Mouse (Mus musculus) CD4-positive, CD25-positive, alpha-beta regulatory T cell, adult 2 months (primary cell): ENCODE measurements at regions not wholly inside any gene's neighbourhood (a gene's known extent, or its start where the extent isn't known, plus 50 kb on each side); places are given as distances from the start of the nearest gene placed in this dataset.

Experiments used
- DNase-seq: peaks from one replicate; pipeline ENCODE4 v3.0.0-alpha.2; 2012; ENCODE audit warnings: low read depth, low spot score

- DNase-seq, result no peak
Measured at GRCm38 (mm10) chr16:9253054-9253453, 423.2 kb downstream of the 1810013L24Rik start.

- DNase-seq, result no peak
Measured at GRCm38 (mm10) chr16:9255351-9255750, 425.5 kb downstream of the 1810013L24Rik start.

GRCm38 (mm10) chr16:9260966-9261365 is 431.1 kb downstream of the 1810013L24Rik start:
- DNase-seq, result no peak

- no peak for DNase-seq
Measured at GRCm38 (mm10) chr16:9264554-9265145, 434.8 kb downstream of the 1810013L24Rik start.

DNA sequence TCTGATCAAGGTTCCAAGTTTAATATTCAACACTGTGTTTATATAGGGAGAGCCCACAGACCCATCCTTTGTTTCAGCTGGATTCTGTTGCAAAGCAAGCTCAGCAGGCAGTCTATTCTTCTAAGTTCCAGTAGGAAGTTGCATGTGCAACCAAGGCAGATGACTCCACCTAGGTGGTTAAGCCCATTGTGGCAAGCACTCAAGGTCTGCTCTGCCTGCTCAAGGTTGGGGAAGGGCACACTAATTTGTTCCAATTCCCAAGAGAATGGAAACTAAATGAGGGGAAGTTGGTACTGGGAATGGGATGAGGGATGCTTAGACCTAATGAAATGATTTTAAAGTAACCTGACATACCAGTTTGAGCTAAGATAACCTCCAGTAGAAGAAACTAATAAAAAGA is 437.3 kb downstream of the 1810013L24Rik start:
- no peak for DNase-seq

DNA sequence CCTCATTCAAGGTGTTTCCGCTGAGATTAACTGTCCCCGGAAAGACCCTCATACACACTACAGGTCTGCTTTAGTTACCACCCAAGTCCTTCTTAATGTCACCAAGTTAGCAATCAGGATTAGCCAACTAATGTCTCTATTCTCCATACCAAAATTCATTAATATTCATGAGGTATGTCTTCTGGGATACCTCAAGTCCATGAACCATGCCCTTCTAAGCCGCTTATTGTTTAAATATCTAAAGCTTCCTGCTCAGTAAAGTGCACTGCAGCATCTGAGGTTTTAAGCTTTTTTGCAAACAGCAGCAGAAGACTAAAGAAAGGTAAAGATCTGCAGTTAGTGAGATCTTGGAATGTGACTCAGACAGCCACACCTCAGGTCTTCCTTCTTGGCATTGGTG is 440.2 kb downstream of the 1810013L24Rik start:
- DNase-seq, result no peak

- no peak for DNase-seq
Measured at GRCm38 (mm10) chr16:9270671-9271070, 440.8 kb downstream of the 1810013L24Rik start.

DNA sequence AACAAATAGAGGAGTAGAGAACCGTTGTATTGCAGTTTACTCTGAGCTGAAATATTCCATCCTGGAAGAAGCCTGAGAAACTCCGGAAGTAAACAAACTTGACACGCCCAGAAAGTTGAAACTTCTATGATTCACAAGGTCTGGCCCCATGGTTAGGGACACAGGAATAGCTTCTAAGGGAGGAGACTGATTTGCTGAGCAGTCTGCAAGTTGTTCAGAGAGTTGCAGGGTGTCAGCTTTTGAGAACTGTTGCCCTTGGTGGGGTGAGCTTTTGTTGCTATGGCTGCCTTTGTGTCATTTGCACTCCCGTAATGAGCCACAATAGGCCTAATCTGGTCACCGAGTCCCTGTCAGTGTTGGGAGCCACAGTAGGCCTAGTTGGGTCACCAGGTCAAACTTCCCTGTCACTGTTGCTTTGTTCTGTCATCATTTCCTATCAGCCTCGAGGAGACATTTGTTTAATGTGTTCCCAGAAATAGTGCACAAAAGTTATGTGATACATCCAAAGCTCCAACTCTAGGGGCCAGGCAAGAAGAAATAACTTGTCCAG is 443.9 kb downstream of the 1810013L24Rik start:
- DNase-seq, result no peak

GRCm38 (mm10) chr16:9274583-9275100 is 444.7 kb downstream of the 1810013L24Rik start:
- no peak for DNase-seq

- DNase-seq, result no peak
Measured at GRCm38 (mm10) chr16:9275426-9275825, 445.5 kb downstream of the 1810013L24Rik start.

- no peak for DNase-seq
Measured at GRCm38 (mm10) chr16:9277064-9277463, 447.2 kb downstream of the 1810013L24Rik start.

- DNase-seq, result no peak
Measured at GRCm38 (mm10) chr16:9279726-9280125, 449.8 kb downstream of the 1810013L24Rik start.

DNA sequence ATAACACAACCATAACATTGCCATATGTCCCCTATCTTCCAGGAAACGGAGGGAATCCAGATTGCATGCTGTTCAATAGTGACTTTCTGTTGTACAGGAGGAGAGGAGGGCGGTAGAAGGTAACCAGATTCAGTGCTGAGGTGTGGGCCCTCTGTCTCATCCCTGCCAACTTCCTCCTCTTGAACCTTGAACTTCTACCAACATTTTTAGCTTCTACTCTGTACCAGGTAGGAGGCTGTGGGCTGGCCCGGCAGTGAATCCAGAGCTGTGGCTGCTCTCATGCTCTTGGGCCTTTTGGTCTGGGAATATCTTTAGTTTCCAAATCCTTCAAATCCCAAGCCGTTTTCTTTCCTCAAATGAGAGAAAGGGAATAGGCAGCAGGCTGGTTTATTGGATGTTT is 450.5 kb downstream of the 1810013L24Rik start:
- DNase-seq, result no peak

- no peak for DNase-seq
Measured at GRCm38 (mm10) chr16:9280931-9281330, 451.0 kb downstream of the 1810013L24Rik start.

DNA sequence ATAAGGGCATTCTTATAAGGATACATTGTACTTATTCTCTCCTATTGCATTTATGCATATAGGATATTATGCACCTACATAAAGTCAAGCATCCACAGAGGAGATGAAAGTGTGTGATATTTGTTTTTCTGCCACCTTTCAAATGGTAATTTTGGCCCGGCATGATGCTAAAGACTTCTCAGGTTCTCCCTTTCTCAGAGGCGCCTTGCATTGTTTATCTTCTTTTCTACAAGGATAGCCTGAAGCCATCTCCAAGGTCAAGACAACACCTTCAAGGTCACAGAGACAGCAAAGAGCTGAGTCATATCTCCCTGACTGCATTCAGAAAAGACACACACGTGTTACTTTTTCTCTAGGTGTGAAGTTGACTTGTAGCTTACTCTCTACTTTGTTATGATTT is 454.5 kb downstream of the 1810013L24Rik start:
- DNase-seq, result no peak

DNA sequence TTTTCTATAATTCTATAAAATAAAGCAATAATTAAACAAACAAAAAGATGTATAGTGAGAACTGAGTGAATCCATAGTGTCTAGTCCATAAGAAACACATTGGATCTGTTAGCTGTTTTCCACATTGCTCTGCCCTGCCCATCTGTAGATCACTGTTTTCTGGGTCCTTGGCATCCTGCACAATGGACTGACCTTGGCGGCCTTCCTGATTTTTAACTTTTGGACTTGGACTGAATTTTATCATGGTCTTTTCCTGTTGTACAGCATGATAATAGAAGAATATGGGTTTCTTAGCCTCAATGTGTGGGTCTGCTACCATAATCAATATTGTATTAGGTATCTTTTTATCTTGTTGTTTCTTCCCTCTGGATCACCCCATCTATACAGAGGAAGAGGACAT is 456.0 kb downstream of the 1810013L24Rik start:
- no peak for DNase-seq

GRCm38 (mm10) chr16:9287557-9287956 is 457.7 kb downstream of the 1810013L24Rik start:
- DNase-seq, result no peak

DNA sequence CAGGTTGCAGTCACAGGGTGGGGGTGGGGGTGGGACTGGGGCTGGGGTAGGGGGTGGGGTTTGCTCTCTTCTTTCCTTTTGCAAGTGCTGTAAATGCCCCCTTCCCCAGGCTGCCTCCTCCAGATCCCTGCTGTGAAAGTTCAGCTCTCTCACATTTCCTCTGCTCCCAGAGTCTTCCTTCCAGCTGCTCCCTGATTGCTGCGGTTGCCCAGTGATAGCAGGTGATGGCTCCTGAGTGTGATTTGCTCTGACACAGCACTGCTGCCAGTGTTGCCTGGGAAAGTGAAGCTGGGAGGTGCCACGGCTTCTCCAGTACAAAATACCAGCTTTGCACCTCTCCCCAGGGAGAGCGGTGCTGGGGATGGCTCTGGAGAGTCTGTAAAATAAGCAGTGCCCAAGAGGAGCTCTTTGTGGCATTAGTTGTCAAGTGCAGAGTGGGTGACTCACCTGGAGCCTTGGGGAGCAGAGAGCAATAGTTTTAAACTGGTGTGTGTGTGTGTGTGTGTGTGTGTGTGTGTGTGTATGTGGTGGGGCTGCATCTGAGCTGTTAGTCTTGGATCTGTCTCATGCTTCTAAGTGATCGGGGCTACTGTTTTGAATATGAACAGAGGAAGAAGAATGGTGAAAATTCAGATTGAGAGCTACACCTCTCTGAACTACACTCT is 461.6 kb downstream of the 1810013L24Rik start:
- DNase-seq, result no peak

DNA sequence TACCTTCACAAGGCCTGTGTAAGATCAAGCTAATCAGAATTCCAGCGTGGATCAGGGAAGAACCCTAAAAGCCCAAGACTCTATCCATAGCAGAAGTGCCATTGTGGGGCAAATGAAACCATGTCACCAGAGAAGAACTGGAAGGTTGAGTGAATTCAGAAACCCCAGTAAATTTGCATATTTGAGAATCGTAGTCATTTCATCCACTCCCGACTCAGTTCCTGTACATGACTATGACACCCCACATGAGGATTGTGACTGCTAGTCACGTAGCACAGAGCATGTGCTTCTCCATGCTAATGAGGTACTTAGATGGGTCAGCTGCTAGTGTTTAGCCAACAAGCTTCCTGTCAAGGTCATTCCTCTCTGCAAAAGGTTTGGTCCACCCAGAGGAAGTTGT is 473.2 kb downstream of the 1810013L24Rik start:
- DNase-seq, result no peak

GRCm38 (mm10) chr16:9304079-9304478 is 474.2 kb downstream of the 1810013L24Rik start:
- DNase-seq, result no peak

GRCm38 (mm10) chr16:9310744-9311143 is 480.8 kb downstream of the 1810013L24Rik start:
- DNase-seq, result no peak

DNA sequence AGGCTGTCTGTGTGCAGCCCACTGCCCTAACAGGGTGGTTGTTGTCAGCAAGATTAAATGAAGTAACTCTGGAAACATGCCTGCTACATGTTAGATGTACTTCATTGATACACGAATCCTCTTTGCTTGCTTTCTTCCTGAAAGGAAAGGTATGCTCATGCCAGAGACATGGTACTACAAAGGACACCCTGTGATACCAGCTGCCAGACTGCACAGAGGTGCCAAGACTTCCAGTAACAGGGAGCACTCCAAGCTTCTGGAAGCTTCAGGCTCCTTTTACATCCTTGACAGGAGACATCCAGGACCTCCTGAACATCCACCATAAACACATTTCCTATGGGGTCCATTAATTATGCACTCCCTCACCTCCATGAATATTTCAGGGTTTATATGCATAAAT is 505.7 kb downstream of the 1810013L24Rik start:
- DNase-seq, result no peak

- no peak for DNase-seq
Measured at GRCm38 (mm10) chr16:9336063-9336462, 506.2 kb downstream of the 1810013L24Rik start.
